Mouse (Mus musculus): Measurements from ENCODE around the gene Wars. TPM values are rescaled to one million over a fixed set of nuclear protein-coding genes. Genes with fewer than 3 reads are reported as not detected.

The Wars gene
- polyA plus RNA-seq, 1 experiment from 2014 or later = 113 TPM

DNA sequence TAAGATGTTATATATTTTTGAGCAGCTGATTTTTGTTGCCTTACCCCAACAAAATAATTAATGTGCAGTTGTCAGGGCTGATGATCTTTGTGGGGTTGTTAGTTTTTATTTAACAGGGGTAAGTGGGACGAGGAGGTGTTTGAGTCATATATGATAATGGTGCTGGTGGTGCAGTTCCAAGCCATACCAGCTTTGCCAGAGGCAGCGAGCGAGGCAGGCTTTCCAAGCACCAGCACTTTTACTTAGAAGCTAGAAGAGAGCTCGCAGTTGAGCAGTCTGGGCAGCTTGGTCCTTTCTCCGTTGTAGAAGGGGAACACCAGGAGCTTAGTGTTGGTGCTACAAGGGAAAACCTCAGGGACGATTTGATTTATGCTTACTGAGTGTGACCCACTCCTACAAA is 81.5 kb downstream of the Wars start:
- no peak for ATAC-seq (ENCODE audit: low FRiP score)

DNA sequence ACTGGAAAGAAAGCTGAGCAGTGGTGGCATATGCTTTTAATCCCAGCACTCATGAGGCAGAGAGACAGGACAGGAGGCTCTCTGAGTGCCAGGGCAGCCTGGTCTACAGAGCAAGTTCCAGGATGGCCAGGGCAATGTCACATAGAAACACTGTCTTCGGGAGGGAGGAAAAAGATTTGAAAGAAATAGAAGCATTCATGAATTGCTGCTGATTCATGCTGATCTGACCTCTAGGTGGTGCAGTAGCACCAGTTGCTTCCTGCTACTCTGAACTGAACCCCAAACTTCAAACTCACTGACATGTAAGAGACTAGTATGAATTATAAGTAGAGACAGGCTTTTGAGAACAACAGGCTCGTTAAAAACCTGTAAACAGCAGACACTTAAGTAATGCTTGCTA is 82.8 kb downstream of the Wars start:
- H3K9me3 ChIP-seq (replicated peaks) = no peaks in the 10 kb centered on the region
- H3K9ac ChIP-seq = no peak overlapping the region
- WGBS = 52% methylated on average over 2 of the region's 2 CpGs
- no peak overlapping the region for H3K27ac ChIP-seq
- no peak for ATAC-seq (ENCODE audit: low FRiP score)
- H3K27me3 ChIP-seq = no peaks in the 10 kb centered on the region
- no peaks in the 10 kb centered on the region for H3K4me1 ChIP-seq
- no peak overlapping the region for H3K4me3 ChIP-seq
- no peak overlapping the region for H3K4me2 ChIP-seq (replicated peaks)
- peaks cover 19% of the 10 kb centered on the region for H3K36me3 ChIP-seq

More for the DNA sequence above, 81.5 kb downstream of the Wars start:
- H3K27me3 ChIP-seq = no peaks in the 10 kb centered on the region
- no peaks in the 10 kb centered on the region for H3K4me1 ChIP-seq
- no peak overlapping the region for H3K4me3 ChIP-seq
- peaks cover 24% of the 10 kb centered on the region for H3K36me3 ChIP-seq
- H3K4me2 ChIP-seq (replicated peaks) = no peak overlapping the region
- H3K9me3 ChIP-seq (replicated peaks) = no peaks in the 10 kb centered on the region
- 84% methylated on average over 6 of the region's 6 CpGs for WGBS
- H3K9ac ChIP-seq = no peak overlapping the region
- no peak overlapping the region for H3K27ac ChIP-seq

DNA sequence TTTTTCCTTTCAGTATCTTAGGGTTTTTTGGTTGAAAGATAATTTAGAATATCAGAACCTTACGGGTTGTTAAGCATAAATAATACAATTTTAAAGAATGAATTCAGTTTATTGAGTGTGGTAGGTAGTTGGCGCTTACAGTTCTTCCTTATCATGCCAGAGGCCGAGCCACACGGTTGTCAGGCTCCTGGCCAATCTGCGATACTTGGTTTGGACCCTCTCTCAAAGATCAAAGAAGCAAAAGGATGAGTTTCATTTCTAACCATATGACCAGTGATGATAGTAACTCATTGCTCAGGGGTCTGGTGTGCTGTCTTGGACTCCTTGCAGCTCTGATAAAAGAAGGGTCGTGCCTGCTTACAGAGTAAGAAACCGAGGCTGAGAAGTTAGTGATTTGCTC is 83.7 kb downstream of the Wars start:
- H3K9ac ChIP-seq = no peak overlapping the region
- no peak for ATAC-seq (ENCODE audit: low FRiP score)
- 94% methylated on average over 7 of the region's 7 CpGs for WGBS
- H3K4me2 ChIP-seq (replicated peaks) = no peak overlapping the region
- H3K9me3 ChIP-seq (replicated peaks) = no peaks in the 10 kb centered on the region
- H3K4me3 ChIP-seq = no peak overlapping the region
- no peak overlapping the region for H3K27ac ChIP-seq
- H3K4me1 ChIP-seq = no peaks in the 10 kb centered on the region
- peaks cover 17% of the 10 kb centered on the region for H3K36me3 ChIP-seq
- no peaks in the 10 kb centered on the region for H3K27me3 ChIP-seq

MicroRNAs encoded within 50 kb of the gene (microRNA counts, 519-probe panel; counts per million panel counts)
- 470 counts per million, percentile 58 among the panel's probes with 10 or more counts for microRNA mmu-miR-345-3p
- 3,114 counts per million, percentile 70 among the panel's probes with 10 or more counts for microRNA mmu-miR-345-5p

Small RNA genes lying within 50 kb of the gene (microRNA-seq; reads per million reads assigned to microRNA genes)
- gene Mir345 = 154 reads per million, percentile 54 among the genes with 10 or more reads in this experiment

Other genes starting within 250 kb of the Wars start
- gene Degs2, start 191.9 kb downstream of the Wars start, polyA plus RNA-seq (2016; fragmentation: Nextera tagmentation; extraction: Ambion mirVana) = 1.7 and 2.2 TPM in 2 replicates
- 16.2 and 18.3 TPM in 2 replicates for gene Yy1, start 101.2 kb downstream of the Wars start, polyA plus RNA-seq (2016; fragmentation: Nextera tagmentation; extraction: Ambion mirVana)
- gene Slc25a29, start 58.3 kb downstream of the Wars start, polyA plus RNA-seq (2016; fragmentation: Nextera tagmentation; extraction: Ambion mirVana) = 13.7 and 15.1 TPM in 2 replicates
- 10.3 and 11.1 TPM in 2 replicates for gene Slc25a47, start 58.1 kb downstream of the Wars start, polyA plus RNA-seq (2016; fragmentation: Nextera tagmentation; extraction: Ambion mirVana)
- gene Wdr25, start 543 bp downstream of the Wars start, polyA plus RNA-seq (2016; fragmentation: Nextera tagmentation; extraction: Ambion mirVana) = 8.1 and 9.7 TPM in 2 replicates
- gene Begain, start 174.0 kb upstream of the Wars start, polyA plus RNA-seq (2016; fragmentation: Nextera tagmentation; extraction: Ambion mirVana) = 21.2 and 23.5 TPM in 2 replicates